Mouse (Mus musculus) naive thymus-derived CD4-positive, alpha-beta T cell, adult 5 months (primary cell): ENCODE measurements around the gene Krtap24-1. TPM values are rescaled to one million over a fixed set of nuclear protein-coding genes. Genes with fewer than 3 reads are reported as not detected.

ENCODE experiments used
- polyA plus RNA-seq: library from polyadenylated mRNA; unstranded; fragments of 100-300 nt; shearing (Covaris generic); gene quantifications from one replicate; pipeline ENCODE4 v1.2.1, GENCODE M21; 2017

Gene Krtap24-1
- polyA plus RNA-seq, result not detected

DNA sequence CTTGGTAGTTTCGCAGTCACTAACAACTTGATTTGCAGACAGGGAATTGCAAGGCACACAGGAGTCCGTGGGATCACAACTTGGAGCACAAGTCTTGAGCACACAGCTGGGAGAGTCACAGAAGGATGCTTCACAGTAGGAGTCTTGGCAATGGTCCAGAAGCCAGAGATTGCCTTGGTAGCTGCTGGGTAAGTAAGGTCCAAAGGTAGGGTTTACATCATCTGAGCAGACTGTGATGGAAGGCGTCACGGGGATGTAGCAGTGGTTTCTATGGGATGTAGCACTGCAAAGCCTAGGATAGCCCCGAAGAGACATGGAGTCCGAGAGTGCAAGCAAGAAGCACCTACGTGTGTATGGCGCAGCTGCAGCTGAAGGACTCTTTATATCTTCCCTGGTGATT, at the start of gene Krtap24-1:
Krtap24-1 (minus strand) TSS at position 358 of the 400 bp plus-strand sequence.

DNA sequence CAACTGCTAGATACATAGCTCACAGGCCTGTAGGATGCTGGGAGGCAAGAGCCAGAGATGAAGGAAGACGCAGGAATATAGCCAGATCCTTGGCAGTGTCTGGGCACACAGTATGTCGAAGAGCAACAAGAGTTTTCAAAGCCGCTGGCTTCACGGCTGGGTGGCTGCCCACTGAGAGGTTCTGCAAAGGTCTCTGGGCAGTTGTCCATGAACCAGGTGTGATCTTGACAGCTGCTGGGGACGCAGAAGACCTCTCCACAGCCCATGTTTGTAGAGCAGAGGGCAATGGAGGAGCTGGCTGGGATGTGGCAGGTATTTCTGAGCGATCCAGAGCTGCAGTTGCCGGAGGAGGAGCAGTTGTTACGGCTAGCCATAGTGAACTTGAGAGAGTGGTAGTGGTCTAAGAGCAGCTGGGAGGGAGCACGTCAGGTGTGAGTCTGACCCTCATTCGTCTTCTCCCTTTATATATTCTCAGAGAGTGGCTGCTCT, 35.3 kb upstream of the Krtap24-1 start, which contains the start of gene Krtap26-1:
Krtap26-1 (minus strand) TSS at position 439 of the 489 bp plus-strand sequence.

DNA sequence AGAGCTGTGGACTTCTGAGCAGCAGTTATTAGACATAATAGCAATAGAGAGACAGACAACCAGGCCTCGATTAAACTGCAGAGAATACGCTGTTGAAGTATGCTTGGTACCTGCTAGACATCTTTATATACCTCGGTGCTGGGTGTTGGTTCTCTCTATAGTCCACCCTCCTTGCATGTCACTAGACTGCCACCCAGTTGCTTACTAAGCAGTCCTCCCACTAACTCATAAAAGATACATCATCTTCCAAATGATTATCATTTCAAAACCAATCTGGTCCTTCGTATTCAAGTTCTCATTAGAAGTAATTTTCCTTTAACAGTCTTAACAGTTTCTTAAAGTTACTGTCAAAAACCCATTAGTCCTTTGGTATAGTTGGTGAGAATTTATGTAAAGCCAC, 15.5 kb upstream of the Krtap24-1 start, which contains the start of gene 2310079G19Rik:
2310079G19Rik (minus strand) TSS at position 101 of the 400 bp plus-strand sequence.

DNA sequence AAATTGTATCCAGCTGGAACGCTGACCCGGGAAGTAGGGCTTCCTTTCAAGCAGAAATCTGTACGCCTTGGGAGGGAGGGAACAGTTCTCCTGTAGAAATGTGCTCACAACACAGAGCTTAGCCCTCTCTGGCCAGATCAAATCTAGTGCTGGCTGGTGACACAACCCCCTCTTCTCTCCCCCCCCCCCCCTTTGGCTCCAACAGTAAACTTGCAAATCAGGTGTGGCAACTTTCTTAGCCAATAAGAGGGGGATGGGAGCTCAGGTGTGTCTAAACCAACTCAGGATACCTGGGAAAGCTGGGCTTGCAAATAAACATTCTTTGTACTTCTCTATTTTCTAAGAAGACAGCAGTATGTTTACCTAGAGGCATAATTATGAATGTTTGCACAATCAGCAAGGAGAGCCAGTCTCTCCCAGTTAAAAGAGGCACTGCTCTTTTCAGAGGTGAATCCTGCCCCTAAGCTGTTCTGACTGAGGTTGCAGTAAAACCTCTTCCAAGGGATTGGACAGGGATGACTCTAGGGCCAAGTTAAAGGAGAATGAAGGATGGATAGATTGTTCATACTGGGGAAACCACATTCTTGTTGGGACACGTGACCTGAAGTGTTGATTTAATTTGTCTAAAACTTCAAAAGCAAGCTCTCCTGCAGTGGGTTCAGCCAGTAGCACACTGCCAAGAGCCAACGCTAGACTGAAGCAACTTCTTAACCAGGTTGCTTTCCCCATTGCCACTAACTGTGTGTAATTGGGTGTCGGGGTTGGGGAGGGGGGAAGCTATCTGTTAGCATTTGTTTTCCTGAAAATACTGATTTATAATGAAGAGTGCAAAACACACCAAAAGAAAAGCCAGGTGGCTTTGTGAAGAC, 48.8 kb downstream of the Krtap24-1 start, which contains the start of gene Cldn8:
Cldn8 (minus strand) TSS at position 139 of the 869 bp plus-strand sequence.

Other genes starting within 250 kb of the Krtap24-1 start
- not detected for gene Cldn17, start 105.3 kb downstream of the Krtap24-1 start, polyA plus RNA-seq
- gene Cldn8, start 49.1 kb downstream of the Krtap24-1 start, polyA plus RNA-seq, result not detected
- not detected for gene 2310079G19Rik, start 15.4 kb upstream of the Krtap24-1 start, polyA plus RNA-seq
- not detected for gene Krtap26-1, start 35.5 kb upstream of the Krtap24-1 start, polyA plus RNA-seq
- gene Krtap27-1, start 59.4 kb upstream of the Krtap24-1 start, polyA plus RNA-seq, result not detected
- gene 2310061N02Rik, start 95.7 kb upstream of the Krtap24-1 start, polyA plus RNA-seq, result not detected
- not detected for gene Krtap13-1, start 116.6 kb upstream of the Krtap24-1 start, polyA plus RNA-seq
- not detected for gene Krtap13, start 139.4 kb upstream of the Krtap24-1 start, polyA plus RNA-seq
- gene 2310034C09Rik, start 146.6 kb upstream of the Krtap24-1 start, polyA plus RNA-seq, result not detected
- gene 2310057N15Rik, start 161.9 kb upstream of the Krtap24-1 start, polyA plus RNA-seq, result not detected
- gene Gm5965, start 165.6 kb upstream of the Krtap24-1 start, polyA plus RNA-seq, result not detected
- gene Gm20741, start 199.9 kb upstream of the Krtap24-1 start, polyA plus RNA-seq, result not detected
- not detected for gene Krtap15, start 207.9 kb upstream of the Krtap24-1 start, polyA plus RNA-seq
- gene Krtap14, start 213.9 kb upstream of the Krtap24-1 start, polyA plus RNA-seq, result not detected